Mouse (Mus musculus) induced T-regulatory cell, adult 2 months (primary cell): ENCODE data around the gene Nceh1.
"Not testable (repeated sequence)": the region's sequence is repeated elsewhere in the genome, so short reads cannot be mapped to it uniquely, and the experiment has no call there.

Source experiments
- DNase-seq: peaks from one replicate; pipeline ENCODE4 v3.0.0-alpha.2; 2012; ENCODE audit warnings: low read depth

The Nceh1 gene

GRCm38 (mm10) chr3:27228530-27229309, 46.0 kb downstream of the Nceh1 start:
- DNase-seq: peak; percentile 37

- DNase-seq: no peak
Observed at GRCm38 (mm10) chr3:27233361-27233760, 50.6 kb downstream of the Nceh1 start.

- no peak for DNase-seq
Observed at GRCm38 (mm10) chr3:27233841-27234240, 51.1 kb downstream of the Nceh1 start.

- no peak for DNase-seq
Observed at GRCm38 (mm10) chr3:27234976-27235375, 52.2 kb downstream of the Nceh1 start.

GRCm38 (mm10) chr3:27237226-27237625, 54.5 kb downstream of the Nceh1 start:
- peak; percentile 80 for DNase-seq

- DNase-seq: no peak
Observed at GRCm38 (mm10) chr3:27238563-27238962, 55.8 kb downstream of the Nceh1 start.

- DNase-seq: no peak
Observed at GRCm38 (mm10) chr3:27239568-27239967, 56.8 kb downstream of the Nceh1 start.

- no peak for DNase-seq
Observed at GRCm38 (mm10) chr3:27241864-27242263, 59.1 kb downstream of the Nceh1 start.

- no peak for DNase-seq
Observed at GRCm38 (mm10) chr3:27246166-27246565, 63.4 kb downstream of the Nceh1 start.

GRCm38 (mm10) chr3:27247785-27248184, 65.0 kb downstream of the Nceh1 start:
- no peak for DNase-seq

GRCm38 (mm10) chr3:27249030-27249429, 66.3 kb downstream of the Nceh1 start:
- no peak for DNase-seq

- DNase-seq: peak; percentile 44
Observed at GRCm38 (mm10) chr3:27250936-27251335, 68.2 kb downstream of the Nceh1 start.

- peak; percentile 56 for DNase-seq
Observed at GRCm38 (mm10) chr3:27258461-27258860, 75.7 kb downstream of the Nceh1 start.

GRCm38 (mm10) chr3:27260393-27260792, 77.6 kb downstream of the Nceh1 start:
- no peak for DNase-seq

GRCm38 (mm10) chr3:27267327-27267726, 84.6 kb downstream of the Nceh1 start:
- DNase-seq: no peak

- no peak for DNase-seq
Observed at GRCm38 (mm10) chr3:27267887-27268286, 85.1 kb downstream of the Nceh1 start.

GRCm38 (mm10) chr3:27269151-27269550, 86.4 kb downstream of the Nceh1 start:
- no peak for DNase-seq

- peak; percentile 77 for DNase-seq
Observed at GRCm38 (mm10) chr3:27270160-27270962, 87.6 kb downstream of the Nceh1 start.

- DNase-seq: no peak
Observed at GRCm38 (mm10) chr3:27272926-27273745, 90.4 kb downstream of the Nceh1 start.

- not testable (repeated sequence) for DNase-seq
Observed at GRCm38 (mm10) chr3:27279286-27279925, 96.6 kb downstream of the Nceh1 start.

- peak; percentile 71 for DNase-seq
Observed at GRCm38 (mm10) chr3:27280280-27280749, 97.5 kb downstream of the Nceh1 start.
